Mouse (Mus musculus): ENCODE data around the gene Zfand2a. TPM values are rescaled to one million over a fixed set of nuclear protein-coding genes. Genes with fewer than 3 reads are reported as not detected.

Gene Zfand2a
- total RNA-seq (2014; fragmentation: Nextera tagmentation) (7.8 and 14.9 TPM in 2 replicates), total RNA-seq (2017) (13.0 and 20.6 TPM in 2 replicates)

DNA sequence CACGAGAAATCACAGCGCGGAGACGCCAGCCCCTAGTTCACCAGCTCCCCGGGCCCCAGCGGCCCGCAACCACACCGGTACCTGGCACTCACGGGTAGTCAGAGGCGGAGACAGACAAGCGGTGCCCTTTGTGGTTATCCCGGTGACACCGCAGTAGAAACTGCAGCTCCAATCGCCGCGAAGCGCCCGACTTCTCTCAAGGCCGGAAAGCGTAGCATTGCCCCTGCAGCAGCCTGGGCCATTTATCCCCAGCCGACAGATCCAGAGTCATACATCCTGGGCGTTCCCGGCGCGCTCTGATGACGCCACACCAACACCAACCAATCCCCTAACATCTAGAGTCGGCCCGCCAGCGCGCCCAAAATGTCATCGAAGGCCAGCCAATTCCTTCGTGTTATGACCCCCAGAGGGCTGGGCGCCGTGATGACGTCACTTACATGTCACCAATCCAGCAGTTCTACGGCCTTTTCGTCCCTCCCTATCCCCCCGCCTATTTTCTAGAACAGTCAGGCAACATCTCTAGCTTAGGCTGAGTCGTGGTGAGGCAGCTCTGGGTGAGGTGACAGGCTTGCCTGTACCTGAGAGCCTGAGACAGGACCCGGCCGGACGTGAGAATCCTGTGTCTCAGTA is at the start of gene Zfand2a:
TSS of gene Zfand2a (minus strand) at position 365 of the 630 bp plus-strand sequence.
- ATAC-seq (replicated peaks; ENCODE audit: poor library complexity, severe bottlenecking), result peak; percentile 93

DNA sequence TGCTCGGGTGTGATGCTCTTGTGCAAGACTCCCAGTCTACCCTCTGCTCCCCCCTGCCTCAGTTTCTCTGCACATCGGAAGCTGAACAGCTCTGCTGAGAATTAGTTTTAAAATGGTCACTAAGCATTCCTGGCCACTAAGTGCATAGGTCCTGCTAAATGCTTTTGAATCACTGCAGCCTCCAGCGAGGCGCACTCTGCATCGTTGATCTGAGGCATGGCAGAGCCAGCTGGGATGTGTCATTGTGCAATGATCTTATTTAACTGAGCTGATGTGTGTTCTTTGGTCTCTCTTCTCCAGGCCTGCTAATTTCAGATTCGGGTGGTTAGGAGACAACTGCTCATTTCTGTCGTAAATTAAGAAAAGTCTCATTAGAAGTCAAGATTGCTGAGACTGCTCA is 44.5 kb upstream of the Zfand2a start:
- ATAC-seq (replicated peaks; ENCODE audit: poor library complexity, severe bottlenecking), result no peak

DNA sequence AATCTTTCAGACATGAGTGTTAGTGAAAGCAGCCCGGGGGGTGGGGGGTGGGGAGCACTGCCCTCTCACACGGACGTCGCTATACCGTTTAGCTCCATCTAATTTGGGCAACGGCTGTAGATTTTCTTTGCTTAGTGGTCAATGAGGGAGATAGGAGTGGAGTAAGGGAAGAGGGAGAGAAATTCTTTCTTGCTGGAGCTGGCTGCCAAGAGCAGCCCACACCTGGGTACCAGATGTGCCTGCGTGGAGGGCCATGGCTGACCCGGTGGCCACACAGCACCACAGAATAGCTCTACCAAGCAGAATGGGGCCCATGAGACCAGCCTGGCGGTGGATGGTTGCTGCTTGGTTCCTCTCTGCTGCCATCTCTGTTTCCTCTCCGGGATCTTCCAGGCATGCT is 37.6 kb upstream of the Zfand2a start:
- no peak for ATAC-seq (replicated peaks; ENCODE audit: poor library complexity, severe bottlenecking)

DNA sequence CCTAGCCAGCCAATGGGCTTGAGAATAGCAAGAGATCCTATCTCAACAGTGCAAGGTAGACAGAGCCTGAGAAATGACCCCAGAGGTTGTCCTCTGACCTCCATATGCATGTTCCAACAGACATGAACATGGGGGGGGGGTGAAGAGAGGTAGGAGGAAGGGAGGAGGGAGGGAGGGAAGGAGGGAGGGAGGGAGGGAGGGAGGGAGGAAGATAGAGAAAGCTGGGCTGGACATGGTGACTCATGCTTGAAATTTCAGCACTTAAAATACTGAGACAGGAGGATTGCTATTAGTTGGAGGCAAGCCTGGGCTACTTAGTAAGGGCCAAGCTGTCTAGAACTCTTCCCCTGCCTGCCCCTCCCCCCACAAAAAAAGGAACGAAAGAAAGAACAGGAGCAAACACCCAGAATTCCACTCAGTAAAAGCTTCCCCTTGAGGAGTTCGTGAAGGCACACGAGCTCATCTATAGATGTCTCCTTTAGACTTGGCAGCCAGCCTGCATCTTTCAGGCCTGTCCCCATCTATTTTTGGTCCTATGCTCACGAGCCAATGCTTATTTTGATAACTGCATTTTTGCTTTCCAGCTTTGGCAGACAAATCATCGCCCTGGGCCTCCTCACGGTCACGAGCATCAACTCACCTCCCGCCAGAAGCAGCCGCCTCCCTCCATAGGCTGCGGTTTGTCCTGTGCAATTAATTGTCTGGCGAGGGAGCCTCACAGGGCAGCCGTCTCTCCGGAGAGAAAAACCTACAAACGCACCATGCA is 35.9 kb upstream of the Zfand2a start:
- ATAC-seq (replicated peaks; ENCODE audit: poor library complexity, severe bottlenecking), result no peak

DNA sequence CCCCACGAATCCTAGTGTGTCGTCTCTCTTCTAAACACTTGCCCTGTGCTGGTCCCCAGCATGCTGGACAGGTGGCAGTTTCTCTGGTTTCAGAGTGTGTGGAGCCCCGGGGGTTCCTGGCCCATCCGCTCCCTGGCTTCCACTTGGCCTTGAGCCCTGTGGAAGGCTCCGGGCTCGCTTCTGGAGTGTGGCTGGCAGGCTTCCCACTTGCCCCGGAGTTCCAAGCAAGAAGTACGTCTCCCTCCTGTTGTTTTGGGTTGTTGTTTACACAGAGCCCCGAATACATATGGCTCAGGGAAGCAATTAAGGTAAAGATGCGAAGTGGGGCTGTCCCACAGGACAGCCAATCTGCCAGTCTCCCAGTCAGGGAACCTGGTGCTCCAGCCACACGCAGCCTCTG is 31.9 kb upstream of the Zfand2a start:
- no peak for ATAC-seq (replicated peaks; ENCODE audit: poor library complexity, severe bottlenecking)

DNA sequence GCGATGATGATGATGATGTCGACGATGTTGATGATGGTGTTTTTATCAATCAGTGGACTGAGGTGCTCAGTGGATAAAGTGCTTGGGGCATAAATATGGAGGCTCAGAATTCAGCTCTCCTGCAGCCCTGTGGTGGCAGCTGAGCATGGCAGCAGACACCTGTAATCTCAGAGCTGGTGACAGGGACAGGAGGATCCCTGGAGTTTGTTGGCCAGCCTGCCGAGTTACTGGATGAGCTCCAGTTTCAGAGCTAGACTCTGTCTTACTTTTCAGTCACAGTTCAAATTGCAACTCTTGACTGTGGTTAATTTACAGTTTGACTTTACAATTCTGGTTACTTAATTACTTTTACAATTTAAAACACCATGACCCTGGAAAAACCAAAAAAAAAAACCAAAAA is 27.9 kb upstream of the Zfand2a start:
- ATAC-seq (replicated peaks; ENCODE audit: poor library complexity, severe bottlenecking), result no peak

DNA sequence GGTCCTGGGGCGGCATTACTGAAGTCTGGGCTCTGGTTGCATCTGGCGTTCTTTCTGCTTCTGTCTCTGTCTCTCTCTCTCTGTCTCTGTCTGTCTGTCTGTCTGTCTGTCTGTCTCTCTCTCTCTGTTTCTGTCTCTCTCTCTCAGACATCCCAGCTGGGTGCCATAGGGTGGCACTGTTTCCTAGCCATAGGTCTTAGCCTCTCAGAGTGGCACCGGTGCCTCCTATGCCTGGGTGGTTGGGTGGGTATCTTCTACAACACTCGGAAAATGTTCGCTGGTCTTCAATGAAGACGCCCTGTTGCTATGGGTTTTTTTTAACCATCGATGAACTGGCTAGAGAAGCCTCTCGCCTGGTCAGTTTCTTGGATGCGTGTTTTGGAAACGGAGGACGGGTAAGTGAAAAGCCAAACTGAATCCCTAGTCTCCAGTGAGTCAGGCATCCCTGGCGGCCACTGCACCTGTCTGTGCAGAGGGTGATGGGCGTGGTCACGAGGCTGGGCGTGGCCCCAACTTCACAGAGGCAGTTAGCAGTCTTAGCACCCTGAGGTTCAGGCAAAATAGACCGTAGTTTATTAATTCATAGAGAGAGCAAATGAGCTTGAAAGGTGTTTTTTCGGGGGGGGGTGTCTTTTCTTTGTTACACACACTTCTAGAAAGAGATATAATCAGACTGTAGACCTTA is 26.5 kb upstream of the Zfand2a start:
- no peak for ATAC-seq (replicated peaks; ENCODE audit: poor library complexity, severe bottlenecking)

DNA sequence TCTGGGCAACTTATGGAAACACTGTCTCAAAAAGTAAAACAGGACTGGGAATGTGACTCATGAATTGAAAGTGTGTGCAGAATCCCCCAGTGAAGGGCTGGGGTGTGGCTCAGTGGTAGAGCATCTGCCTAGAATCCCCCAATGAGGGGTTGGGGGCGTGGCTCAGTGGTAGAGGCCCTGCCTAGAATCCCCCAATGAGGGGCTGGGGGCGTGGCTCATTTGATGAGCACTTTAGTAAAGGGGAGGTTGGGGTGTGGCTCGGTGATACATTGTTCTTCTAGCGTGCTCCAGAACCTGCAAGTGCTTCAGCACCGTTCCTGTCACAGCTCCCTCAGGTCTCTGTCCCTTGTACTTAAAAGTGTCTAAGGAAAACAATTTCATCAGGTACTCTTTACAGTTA is 21.9 kb upstream of the Zfand2a start:
- ATAC-seq (replicated peaks; ENCODE audit: poor library complexity, severe bottlenecking), result no peak

DNA sequence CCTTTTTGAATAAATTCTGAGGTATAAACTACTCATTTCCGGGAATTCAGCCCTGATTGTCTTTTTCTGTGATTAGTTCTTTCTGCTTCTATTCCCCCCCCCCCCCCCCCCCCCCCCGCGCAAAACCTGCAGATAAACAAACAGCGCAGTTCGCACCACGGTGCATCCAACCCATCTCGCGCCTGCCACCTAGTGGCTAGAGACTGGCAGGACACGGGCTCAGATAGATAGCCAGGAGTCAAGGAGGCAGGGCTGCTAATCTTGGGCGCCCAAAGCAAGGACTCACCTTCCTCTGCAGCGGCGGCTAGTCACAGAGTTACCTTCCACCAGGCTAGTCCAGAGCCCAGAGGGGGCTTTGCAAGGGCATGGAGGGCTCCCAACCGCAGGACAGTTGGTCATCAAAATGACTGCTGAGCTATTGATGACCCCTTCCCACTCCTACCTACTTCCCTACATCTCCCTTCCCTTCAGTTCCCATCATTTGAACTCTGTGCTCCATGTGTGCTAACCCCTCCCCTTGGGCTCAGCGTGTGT is 20.8 kb upstream of the Zfand2a start:
- peak; percentile 97 for ATAC-seq (replicated peaks; ENCODE audit: poor library complexity, severe bottlenecking)

DNA sequence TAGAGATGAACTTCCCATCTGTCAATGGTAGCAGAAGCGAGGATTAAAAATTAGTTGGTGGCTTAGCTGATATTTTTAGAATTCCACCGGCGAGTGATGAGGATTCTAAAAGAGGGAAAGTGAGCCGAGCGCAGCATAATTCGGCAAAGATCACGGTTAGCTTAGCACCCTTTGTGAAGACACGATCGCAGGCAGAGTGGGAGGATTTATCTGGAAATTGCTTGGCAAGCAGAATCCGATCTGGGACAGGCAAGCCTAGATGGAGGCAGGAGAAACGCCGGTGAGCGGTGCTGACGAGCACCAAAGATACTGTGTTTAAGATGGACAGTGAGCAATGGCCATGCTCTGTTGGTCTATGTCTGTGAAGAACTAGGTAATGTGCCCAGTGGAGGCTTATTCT is 17.9 kb upstream of the Zfand2a start:
- ATAC-seq (replicated peaks; ENCODE audit: poor library complexity, severe bottlenecking), result no peak

DNA sequence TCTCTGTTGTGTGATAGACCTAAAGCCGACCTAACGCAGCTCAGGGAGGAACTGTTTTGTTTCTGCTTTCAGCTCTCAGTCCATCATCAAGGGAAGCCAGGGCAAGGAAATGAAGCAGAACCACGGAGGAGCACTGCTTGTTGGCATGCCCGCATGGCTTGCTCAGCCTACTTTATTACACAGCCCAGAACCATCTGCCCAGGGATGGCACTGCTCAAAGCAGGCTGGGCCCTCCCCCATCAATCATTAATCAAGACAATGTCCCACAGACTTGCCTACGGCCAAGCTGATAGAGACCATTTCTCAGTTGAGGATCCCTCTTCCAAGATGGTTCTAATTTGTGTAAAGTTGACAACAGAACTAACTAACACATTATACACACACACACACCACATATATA is 14.4 kb upstream of the Zfand2a start:
- ATAC-seq (replicated peaks; ENCODE audit: poor library complexity, severe bottlenecking), result no peak

DNA sequence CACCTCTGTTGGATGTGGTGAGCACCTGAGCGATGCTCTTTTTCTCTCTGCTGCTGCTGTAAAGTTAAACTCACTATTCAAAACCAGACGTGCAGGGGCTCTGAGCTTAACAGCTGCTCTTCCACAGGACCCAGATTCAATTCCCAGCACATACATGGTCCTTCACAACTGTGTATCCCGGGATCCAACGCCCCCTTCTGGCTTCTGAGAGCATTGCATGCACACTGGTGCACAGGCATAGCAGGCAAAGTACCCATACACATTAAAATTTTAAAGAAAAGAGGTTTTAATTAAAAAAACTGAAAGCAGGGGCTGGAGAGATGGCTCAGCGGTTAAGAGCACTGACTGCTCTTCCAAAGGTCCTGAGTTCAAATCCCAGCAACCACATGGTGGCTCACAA is 12.6 kb upstream of the Zfand2a start:
- ATAC-seq (replicated peaks; ENCODE audit: poor library complexity, severe bottlenecking), result no peak

DNA sequence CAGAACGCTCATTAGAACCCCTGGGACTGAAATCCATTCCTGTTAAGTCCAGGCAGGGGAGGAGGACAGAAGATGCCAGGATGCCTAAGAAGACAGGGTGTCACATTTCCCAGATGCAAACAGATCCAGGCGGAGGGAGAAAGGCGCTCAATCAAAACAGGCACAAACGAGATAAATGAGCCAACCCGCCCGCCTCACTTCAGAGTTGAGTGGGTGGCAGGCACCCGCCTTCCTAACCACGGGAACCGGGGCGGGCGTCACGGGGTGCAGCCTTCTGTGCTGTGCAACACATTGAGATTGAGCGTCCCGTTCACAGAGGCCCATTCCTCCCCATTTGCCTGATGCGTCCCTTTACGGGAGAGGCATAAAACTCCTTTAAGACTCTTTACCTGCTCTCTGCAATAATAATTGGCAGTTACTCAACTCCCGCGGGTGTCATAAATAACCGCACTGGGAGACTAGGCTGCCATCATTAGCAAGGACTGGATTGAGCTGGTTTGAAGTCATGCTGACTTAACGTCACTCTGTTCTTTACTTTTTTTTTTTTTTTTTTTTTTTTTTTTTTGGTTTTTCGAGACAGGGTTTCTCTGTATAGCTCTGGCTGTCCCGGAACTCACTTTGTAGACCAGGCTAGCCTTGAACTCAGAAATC is 10.8 kb upstream of the Zfand2a start:
- ATAC-seq (replicated peaks; ENCODE audit: poor library complexity, severe bottlenecking), result no peak

DNA sequence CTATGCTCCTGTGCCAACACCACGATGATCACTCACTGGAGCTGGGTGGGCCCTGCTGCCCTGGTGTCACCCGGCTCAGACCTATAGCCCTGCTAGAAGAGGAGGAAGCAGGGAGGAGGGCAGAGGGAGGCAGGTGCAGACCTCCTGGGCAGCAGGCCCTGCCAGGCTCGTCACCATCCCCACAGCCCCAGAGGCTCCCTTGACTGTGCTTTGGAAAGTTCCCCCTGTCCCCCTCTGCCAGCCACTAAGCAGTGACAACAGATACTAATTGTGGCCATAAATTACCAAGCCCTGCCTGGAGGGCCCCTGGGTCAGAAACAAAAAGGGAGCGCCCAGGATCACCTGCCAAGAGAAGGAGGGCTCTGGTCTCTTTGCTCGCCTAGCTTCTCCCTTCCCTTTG is 9.3 kb upstream of the Zfand2a start:
- ATAC-seq (replicated peaks; ENCODE audit: poor library complexity, severe bottlenecking), result no peak

DNA sequence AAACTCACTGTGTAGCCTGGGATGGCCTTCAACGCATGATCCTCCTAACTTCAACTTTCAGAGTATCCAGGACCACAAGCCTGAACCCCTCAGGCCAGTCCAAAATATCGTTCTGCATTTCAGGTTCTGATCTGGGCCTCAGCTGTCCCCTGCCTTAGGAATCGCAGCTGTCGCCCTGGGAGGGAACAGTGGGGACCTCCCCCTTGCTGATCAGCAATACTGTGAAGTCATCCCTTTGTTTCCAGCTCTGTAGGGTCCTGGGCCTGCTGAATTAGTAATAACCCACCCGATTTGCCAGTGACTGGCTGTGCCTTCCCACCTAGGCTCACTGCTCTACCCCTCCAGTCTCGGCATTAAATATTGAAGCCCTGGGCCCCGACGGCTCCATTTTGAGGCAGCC is 7.0 kb upstream of the Zfand2a start:
- ATAC-seq (replicated peaks; ENCODE audit: poor library complexity, severe bottlenecking), result no peak

DNA sequence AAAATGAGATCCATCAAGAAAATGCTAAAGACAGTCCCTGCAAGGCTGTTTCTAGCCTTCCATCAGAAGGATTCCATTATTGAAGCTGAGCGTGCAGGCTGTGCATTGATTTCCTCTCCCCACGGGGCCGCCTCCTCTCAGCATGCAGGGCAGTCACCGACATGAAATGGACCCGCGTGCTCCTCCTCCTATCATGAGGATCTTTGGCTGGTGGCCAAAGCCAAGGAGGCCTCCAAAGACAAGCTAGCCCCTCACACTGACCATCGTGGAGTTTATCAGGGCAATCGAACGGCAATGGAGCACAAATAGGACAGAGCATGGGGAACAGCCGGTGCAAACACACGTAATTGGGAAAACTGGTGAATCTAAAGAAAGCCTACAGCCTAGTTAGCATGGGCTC is 5.8 kb upstream of the Zfand2a start:
- no peak for ATAC-seq (replicated peaks; ENCODE audit: poor library complexity, severe bottlenecking)

DNA sequence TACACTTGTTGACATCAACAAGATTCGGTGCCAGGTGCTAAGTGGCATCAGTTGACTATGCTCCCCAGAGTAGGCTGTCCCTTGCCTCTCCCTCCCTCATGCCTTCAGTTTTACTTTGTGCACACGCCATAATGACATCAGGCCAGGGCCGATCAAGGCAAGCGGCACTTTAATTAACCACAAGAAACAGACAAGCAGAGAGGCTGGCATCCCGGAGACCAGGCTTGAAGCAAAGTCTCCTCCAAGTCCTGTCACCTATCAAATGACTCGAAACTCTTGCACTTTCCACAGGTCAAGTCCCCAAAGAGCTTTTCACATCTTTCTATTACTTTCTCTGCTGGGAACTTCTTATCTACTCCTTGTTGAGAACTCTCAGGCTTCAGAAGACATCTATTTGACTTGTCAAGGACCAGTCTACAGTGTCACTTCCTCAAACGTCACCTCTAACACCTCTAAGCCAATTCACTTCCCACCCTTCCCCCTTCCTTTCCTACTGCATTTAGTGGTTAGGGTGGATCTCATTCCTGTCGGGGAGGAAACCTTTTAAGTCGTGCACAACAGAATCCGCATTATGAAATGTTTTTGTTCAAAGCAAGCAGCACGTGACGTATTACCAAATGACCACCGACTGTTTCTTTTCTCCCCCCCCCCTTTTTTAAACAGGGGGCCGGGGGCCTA is 1.0 kb downstream of the Zfand2a start:
- peak; percentile 44 for ATAC-seq (replicated peaks; ENCODE audit: poor library complexity, severe bottlenecking)

DNA sequence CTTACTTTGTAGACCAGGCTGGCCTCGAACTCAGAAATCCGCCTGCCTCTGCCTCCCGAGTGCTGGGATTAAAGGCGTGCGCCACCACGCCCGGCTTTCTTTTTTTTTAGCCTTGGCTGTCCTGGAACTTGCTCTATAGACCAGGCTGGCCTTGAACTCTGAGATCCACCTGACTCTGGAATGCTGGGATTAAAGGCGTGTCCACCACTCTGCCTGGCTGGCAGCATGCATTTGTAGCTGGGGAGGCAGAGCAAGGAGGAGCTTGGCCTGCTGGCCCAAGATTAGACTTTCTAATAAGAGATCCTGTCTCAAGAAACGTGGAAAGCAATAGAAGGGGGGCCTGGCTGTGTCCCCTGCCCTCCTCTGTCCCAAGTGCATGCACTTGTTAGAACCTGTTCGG is 3.9 kb downstream of the Zfand2a start:
- no peak for ATAC-seq (replicated peaks; ENCODE audit: poor library complexity, severe bottlenecking)

DNA sequence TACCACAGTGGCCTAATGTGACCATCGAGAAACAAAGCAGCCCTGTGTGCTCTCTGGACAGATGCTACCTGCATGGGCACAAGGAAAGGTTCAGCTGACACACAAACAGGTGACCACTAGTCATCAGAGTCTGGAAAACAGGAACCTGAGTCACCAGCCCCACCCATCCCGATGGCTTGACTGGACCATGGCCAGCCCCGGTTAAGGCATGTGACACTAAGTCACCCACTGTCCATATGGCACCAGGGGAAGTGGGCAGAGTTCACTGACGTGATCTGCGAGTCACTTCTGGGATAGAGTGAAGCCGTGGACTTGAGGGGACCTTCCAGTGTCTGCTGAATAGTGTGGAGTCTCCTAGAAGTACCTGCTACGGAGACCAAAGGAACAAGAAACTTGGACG is 5.3 kb downstream of the Zfand2a start:
- ATAC-seq (replicated peaks; ENCODE audit: poor library complexity, severe bottlenecking), result peak; percentile 23

DNA sequence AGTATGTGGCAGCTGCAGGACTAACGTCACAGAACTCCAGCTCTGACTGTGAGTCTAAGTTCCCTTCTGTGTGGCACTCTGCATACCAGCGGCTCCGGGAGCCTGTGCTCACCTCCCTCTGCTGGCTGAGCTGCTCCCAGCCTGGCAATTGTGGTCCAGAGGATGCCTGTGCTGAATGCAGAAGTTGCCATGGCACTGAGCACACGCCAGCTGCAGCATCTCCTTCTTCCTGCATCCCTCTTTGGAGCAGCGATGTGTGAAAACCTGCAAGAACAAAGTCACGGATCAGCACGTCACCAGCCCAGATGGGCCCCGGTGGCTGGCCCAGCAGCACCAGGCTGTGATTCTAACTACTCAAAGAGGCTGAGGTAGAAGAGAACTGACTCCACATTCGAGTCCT is 9.6 kb downstream of the Zfand2a start:
- no peak for ATAC-seq (replicated peaks; ENCODE audit: poor library complexity, severe bottlenecking)

Measured in granulocyte monocyte progenitor cell, adult 5-6 weeks (primary cell).